Mouse (Mus musculus) lung, embryonic 15.5 days (tissue): ENCODE data around the gene Lsm14a. TPM values are rescaled to one million over a fixed set of nuclear protein-coding genes. Genes with fewer than 3 reads are reported as not detected.

Experiments
- ATAC-seq: fragments of 200-750 bp; cut with Nextera tagmentation; 2 replicates; pipeline ENCODE4 v1.8.0; 2017; ENCODE audit warnings: moderate number of reproducible peaks, borderline replicate concordance; ENCODE audit not compliant: low FRiP score, low TSS enrichment; ENCODE audit errors: extremely low read depth
- H3K27ac ChIP-seq: fragments of 300-500 bp; sonication (generic); 2 replicates; pipeline ENCODE4 v1.5.1; 2015; ENCODE audit warnings: moderate library complexity, mild to moderate bottlenecking, inconsistent platforms
- H3K27me3 ChIP-seq: fragments of 300-500 bp; sonication (generic); 2 replicates; pipeline ENCODE4 v1.6.1; 2015; ENCODE audit warnings: inconsistent platforms
- H3K36me3 ChIP-seq: fragments of 300-500 bp; sonication (generic); 2 replicates; pipeline ENCODE4 v1.6.1; 2015; ENCODE audit warnings: inconsistent platforms
- H3K4me1 ChIP-seq: fragments of 300-500 bp; sonication (generic); 2 replicates; pipeline ENCODE4 v1.6.1; 2015; ENCODE audit warnings: inconsistent platforms
- H3K4me2 ChIP-seq: fragments of 300-500 bp; sonication (generic); 2 replicates; pipeline ENCODE4 v1.6.1; 2015; ENCODE audit warnings: inconsistent platforms, mild to moderate bottlenecking, moderate library complexity
- H3K4me3 ChIP-seq: fragments of 300-500 bp; sonication (generic); 2 replicates; pipeline ENCODE4 v1.5.1; 2015; ENCODE audit warnings: mild to moderate bottlenecking, inconsistent platforms
- H3K9ac ChIP-seq: fragments of 300-500 bp; sonication (generic); 2 replicates; pipeline ENCODE4 v1.6.1; 2015; ENCODE audit warnings: inconsistent platforms
- H3K9me3 ChIP-seq: fragments of 300-500 bp; sonication (generic); 2 replicates; pipeline ENCODE4 v1.6.1; 2016; ENCODE audit warnings: inconsistent platforms
- WGBS: fragments of 180-500 bp; shearing (Covaris S2); methylation state at CpG from one replicate; pipeline ENCODE4 v1.1.7; 2015; 5-methylcytosine and 5-hydroxymethylcytosine counted together
- polyA plus RNA-seq: library from polyadenylated mRNA; unstranded; fragments of >200 nt; fragmentation: Nextera tagmentation; extraction: Ambion mirVana; gene quantifications from 2 replicates; pipeline ENCODE4 v1.2.1, GENCODE M21; 2015

Gene Lsm14a
- 94.9 and 98.5 TPM in 2 replicates for polyA plus RNA-seq

DNA sequence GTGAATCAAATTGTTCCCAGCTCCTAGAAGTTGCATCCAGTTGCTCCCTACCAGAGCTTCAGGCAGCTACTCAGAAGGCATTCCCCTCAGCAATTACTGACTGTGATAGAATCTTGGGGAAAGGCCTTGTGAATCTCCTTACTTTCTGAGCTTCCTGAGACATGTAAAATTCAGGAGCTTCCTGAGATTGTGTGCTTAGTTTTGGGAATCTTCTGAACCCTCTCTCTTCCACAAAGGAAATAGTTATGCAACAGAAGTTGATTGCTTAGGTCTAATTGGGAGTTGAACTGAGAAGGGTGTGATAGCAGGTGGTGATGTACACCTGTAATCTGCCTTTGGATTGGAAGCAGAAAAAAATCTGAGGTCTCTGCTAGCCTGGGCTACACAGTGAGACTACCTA, at the start of gene Lsm14a:
Lsm14a (minus strand) TSS at position 101 of the 400 bp plus-strand sequence.
- Histone ChIP-seq H3K9ac (no peak within 1 kb of the TSS), H3K27me3 (no peaks in the 10 kb centered on the region)
- ATAC-seq, result no peak

DNA sequence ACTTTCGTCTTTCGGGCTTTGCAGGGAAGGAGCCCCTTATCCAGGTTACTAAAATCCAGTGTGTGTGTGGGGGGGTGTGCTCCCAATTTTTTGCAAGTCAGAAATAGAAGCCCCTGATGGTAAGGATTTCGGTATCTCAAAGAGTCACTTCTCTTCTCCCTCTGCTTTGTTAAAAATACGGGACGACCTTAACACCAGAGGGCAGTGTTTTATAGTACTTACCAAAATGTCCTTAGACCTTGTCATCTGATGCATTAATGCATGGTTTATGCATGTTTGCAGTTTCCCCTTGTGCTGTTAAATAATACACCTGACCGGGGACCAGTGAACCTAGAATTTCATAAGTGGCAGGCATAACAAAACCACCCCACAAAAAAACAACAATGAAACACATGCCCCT, 45.8 kb upstream of the Lsm14a start:
- Histone ChIP-seq H3K27ac (no peak overlapping the region), H3K4me3 (no peak overlapping the region), H3K9me3 (no peaks in the 10 kb centered on the region), H3K27me3 (no peaks in the 10 kb centered on the region), H3K36me3 (no peaks in the 10 kb centered on the region), H3K4me2 (no peak overlapping the region), H3K4me1 (no peaks in the 10 kb centered on the region), H3K9ac (no peak overlapping the region)
- 30% methylated on average over 6 of the region's 6 CpGs for WGBS
- ATAC-seq, result no peak

More for the DNA sequence above, at the start of gene Lsm14a:
- Histone ChIP-seq H3K27ac (no peak within 1 kb of the TSS), H3K4me1 (peaks cover 13% of the 10 kb centered on the region), H3K9me3 (no peaks in the 10 kb centered on the region), H3K36me3 (no peaks in the 10 kb centered on the region), H3K4me2 (no peak within 1 kb of the TSS), H3K4me3 (no peak within 1 kb of the TSS)

DNA sequence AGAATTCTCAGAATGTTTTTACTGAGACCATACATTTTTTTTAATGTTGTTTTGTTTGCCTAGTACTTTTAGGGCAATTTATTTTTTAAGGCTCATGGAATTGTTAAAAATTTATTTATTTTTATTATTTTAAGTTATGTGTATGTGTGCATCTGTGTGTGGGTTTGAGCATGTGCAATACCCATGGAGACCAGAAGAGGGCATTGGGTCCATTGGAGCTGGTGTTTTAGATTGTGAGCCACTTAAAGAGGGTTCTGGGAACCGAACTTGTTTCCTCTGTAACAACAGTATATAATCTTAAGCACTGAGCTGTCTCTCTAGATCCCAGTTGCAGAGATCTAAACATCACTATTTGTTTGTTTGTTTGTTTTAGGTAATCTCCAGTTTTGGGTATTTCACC, 40.5 kb upstream of the Lsm14a start:
- no peaks in the 10 kb centered on the region for H3K27me3 ChIP-seq
- no peak for ATAC-seq
- H3K4me2 ChIP-seq, result no peak overlapping the region
- H3K4me1 ChIP-seq, result no peaks in the 10 kb centered on the region
- no peak overlapping the region for H3K4me3 ChIP-seq
- no peaks in the 10 kb centered on the region for H3K36me3 ChIP-seq
- 82% methylated on average over 1 of the region's 1 CpGs for WGBS
- no peaks in the 10 kb centered on the region for H3K9me3 ChIP-seq
- no peak overlapping the region for H3K9ac ChIP-seq
- H3K27ac ChIP-seq, result no peak overlapping the region

DNA sequence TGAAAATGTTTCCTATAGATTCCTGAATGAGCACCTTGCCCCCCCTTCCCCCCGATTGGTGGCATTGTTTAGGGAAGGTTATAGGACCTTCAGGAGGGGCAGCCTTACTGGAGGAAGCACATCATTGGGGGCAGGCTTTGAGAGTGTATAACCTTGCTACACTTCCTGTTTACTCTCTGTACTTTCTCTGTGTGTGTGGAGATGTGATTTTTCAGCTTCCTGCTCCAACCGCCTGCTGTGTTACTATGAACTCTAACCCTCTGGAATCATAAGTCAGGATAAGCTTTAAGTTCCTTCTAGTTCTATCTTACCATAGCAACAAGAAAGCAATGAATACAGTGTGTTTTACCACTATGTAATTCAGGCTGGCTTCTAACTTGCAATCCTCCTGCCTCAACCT, 28.1 kb upstream of the Lsm14a start:
- WGBS, result 59% methylated on average over 2 of the region's 2 CpGs
- Histone ChIP-seq H3K27me3 (no peaks in the 10 kb centered on the region), H3K27ac (no peak overlapping the region), H3K9me3 (no peaks in the 10 kb centered on the region), H3K4me1 (no peaks in the 10 kb centered on the region), H3K4me2 (no peak overlapping the region), H3K4me3 (no peak overlapping the region), H3K36me3 (no peaks in the 10 kb centered on the region), H3K9ac (no peak overlapping the region)
- ATAC-seq, result no peak

DNA sequence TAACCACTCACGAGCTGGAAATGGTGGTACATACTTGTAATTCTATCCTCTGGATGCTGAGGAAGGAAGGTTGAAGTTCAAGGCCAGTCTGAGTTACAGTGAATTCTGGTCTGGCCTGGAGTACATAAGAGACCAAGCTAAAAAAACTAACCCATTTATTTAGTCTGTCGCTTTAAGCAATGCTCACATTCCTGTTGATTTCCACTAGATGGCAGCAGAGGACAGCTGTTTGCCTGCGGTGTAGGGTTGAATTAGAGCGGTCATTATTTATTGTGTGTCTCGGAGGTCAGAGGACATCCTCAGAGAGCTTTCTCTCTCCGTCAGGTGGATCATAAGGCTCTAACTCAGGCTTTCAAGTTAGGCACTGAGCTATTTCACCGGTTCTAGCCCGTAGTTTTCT, 14.4 kb upstream of the Lsm14a start:
- no peak overlapping the region for H3K27ac ChIP-seq
- no peak overlapping the region for H3K4me2 ChIP-seq
- H3K36me3 ChIP-seq, result no peaks in the 10 kb centered on the region
- no peaks in the 10 kb centered on the region for H3K4me1 ChIP-seq
- ATAC-seq, result peak; percentile 31; the same call in 1 of the 2 replicates
- H3K9ac ChIP-seq, result no peak overlapping the region
- H3K4me3 ChIP-seq, result no peak overlapping the region
- no peaks in the 10 kb centered on the region for H3K27me3 ChIP-seq
- no peaks in the 10 kb centered on the region for H3K9me3 ChIP-seq
- 9% methylated on average over 8 of the region's 8 CpGs for WGBS

DNA sequence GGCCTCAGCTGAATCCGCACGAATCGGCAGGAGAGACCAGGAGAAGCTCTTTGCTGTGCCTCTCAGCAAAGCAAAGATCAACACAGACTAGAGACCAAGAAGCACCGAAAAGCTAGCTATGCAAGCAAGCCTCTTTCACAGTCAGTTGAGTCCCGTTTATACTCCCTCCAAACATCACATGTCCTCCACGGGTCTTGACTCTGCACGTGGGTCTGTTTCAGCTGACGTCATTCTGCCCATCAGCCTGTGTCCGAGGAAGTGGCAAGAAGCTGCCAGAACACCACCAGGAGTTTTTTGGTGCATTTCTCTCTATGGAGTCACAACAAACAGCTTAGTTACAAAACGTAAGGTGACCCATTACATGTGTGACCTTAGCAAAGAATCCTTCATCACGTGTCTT, 10.8 kb upstream of the Lsm14a start:
- no peaks in the 10 kb centered on the region for H3K9me3 ChIP-seq
- no peak overlapping the region for H3K27ac ChIP-seq
- 49% methylated on average over 11 of the region's 11 CpGs for WGBS
- no peak overlapping the region for H3K4me3 ChIP-seq
- no peak for ATAC-seq
- H3K36me3 ChIP-seq, result no peaks in the 10 kb centered on the region
- no peaks in the 10 kb centered on the region for H3K27me3 ChIP-seq
- no peak overlapping the region for H3K9ac ChIP-seq
- H3K4me2 ChIP-seq, result no peak overlapping the region
- no peaks in the 10 kb centered on the region for H3K4me1 ChIP-seq

DNA sequence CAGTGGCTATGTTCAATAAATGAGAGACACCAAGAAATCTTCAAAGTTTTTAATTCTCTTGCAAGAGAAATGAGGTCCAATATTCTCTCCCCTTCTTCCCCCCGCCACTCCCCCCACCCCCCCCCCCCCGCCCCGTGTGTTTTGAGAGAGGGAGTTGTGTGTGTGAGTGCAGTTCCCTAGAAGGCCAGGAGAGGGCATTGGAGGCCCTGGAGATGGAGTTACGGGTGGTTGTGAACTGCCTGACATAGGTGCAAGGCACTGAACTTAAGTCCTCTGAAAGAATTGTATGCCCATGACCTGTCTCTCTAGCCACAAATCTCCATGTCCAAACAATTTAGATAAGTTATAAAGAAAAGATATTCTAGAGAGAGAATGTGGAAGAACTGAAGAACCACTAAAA, 7.0 kb upstream of the Lsm14a start:
- Histone ChIP-seq H3K27ac (no peak overlapping the region), H3K9me3 (no peaks in the 10 kb centered on the region), H3K36me3 (no peaks in the 10 kb centered on the region), H3K4me1 (no peaks in the 10 kb centered on the region), H3K4me2 (no peak overlapping the region), H3K27me3 (no peaks in the 10 kb centered on the region), H3K4me3 (no peak overlapping the region), H3K9ac (no peak overlapping the region)
- ATAC-seq, result no peak
- 45% methylated on average over 2 of the region's 4 CpGs for WGBS

DNA sequence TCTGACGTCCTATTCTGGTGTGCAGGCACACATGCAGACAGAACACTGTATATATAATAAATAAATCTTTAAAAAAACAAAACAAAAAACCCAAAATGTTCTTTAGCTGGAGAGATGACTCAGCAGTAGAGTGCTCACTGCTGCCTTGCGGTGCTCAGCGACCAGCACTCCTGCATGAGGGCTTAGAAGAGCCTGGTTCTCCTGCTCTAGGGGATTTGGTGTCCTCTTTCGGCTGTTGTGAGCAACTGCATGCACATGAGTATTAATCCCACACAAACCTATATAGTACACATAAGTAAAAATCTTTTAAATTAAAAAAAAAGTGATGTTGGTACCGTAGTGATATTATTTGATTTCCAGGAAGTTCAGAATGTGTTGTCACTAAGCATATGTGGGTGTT, 5.7 kb upstream of the Lsm14a start:
- no peak overlapping the region for H3K4me3 ChIP-seq
- no peak for ATAC-seq

DNA sequence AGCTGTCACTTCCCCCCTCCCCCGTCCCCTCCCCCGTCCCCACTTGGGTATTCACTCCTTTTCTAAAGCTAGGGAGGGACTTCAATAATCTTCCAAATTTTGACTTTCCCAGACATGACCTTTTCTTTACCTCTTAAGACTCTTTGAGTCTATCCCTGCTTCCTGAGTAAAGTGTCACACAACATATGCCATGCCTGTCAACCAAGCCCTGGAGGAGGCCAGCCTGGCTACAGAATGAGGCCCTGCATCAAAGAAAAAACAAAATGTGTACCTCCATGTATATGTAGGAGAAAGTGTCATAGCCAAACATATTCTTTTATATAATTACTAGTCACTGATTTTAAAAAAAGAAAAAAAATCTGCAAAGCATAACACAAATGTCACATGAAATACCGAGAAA, 3.7 kb upstream of the Lsm14a start:
- H3K27ac ChIP-seq, result no peak overlapping the region
- no peaks in the 10 kb centered on the region for H3K27me3 ChIP-seq
- no peak overlapping the region for H3K4me2 ChIP-seq
- no peak overlapping the region for H3K9ac ChIP-seq
- H3K36me3 ChIP-seq, result no peaks in the 10 kb centered on the region
- H3K4me1 ChIP-seq, result no peaks in the 10 kb centered on the region
- no peaks in the 10 kb centered on the region for H3K9me3 ChIP-seq
- 77% methylated on average over 3 of the region's 3 CpGs for WGBS
- no peak overlapping the region for H3K4me3 ChIP-seq
- no peak for ATAC-seq

More for the DNA sequence above, 5.7 kb upstream of the Lsm14a start:
- no peak overlapping the region for H3K27ac ChIP-seq
- no peaks in the 10 kb centered on the region for H3K36me3 ChIP-seq
- no peaks in the 10 kb centered on the region for H3K9me3 ChIP-seq
- H3K4me2 ChIP-seq, result no peak overlapping the region
- no peak overlapping the region for H3K9ac ChIP-seq
- 71% methylated on average over 5 of the region's 5 CpGs for WGBS
- H3K4me1 ChIP-seq, result no peaks in the 10 kb centered on the region
- no peaks in the 10 kb centered on the region for H3K27me3 ChIP-seq

DNA sequence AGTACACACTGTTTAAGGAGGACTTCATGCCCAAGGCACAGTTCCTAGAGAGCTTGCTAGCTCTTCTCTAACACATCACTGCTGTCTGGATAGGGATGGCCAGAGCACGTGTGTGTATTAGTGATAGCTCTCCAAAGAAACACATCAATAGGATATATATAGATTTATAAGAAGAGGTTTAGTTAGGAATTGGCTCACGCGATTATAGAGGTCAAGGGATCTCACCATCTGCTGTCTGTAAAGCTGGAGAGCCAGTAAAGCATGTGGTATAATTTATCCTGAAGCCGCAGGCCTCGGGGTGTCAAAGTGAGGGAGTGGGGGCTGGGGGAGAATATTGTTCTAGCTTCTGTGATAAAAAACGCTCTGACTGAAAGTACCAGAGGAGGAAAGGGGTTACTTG, 2.6 kb upstream of the Lsm14a start:
- ATAC-seq, result no peak
- H3K36me3 ChIP-seq, result no peaks in the 10 kb centered on the region
- WGBS, result 57% methylated on average over 6 of the region's 6 CpGs
- no peak overlapping the region for H3K9ac ChIP-seq
- no peak overlapping the region for H3K4me2 ChIP-seq
- H3K9me3 ChIP-seq, result no peaks in the 10 kb centered on the region
- no peak overlapping the region for H3K4me3 ChIP-seq
- no peak overlapping the region for H3K27ac ChIP-seq
- H3K4me1 ChIP-seq, result peaks cover 7% of the 10 kb centered on the region
- H3K27me3 ChIP-seq, result no peaks in the 10 kb centered on the region

DNA sequence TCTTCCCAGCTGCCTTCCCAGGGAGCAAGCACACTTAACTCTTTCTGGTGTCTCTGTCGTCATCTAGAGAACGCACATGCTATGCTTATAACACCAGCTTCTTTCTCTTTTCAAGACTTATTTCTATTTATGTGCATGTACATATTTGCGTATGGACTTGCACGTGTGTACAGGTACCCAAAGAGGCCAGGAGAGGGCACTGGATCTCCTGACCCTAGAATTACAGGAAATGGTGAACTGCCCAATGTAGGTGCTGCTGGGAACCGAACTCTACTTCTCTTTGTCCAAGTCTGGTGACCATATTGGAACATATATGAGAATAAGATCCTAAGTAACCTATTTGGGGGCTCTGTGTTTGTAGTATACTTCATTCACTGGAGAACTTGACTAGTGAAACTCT, 1.5 kb upstream of the Lsm14a start:
- no peaks in the 10 kb centered on the region for H3K27me3 ChIP-seq
- no peak for ATAC-seq
- no peak overlapping the region for H3K4me3 ChIP-seq
- no peak overlapping the region for H3K4me2 ChIP-seq
- H3K4me1 ChIP-seq, result peaks cover 13% of the 10 kb centered on the region
- WGBS, result 81% methylated on average over 5 of the region's 5 CpGs
- H3K9ac ChIP-seq, result no peak overlapping the region
- no peaks in the 10 kb centered on the region for H3K36me3 ChIP-seq
- no peak overlapping the region for H3K27ac ChIP-seq
- no peaks in the 10 kb centered on the region for H3K9me3 ChIP-seq

DNA sequence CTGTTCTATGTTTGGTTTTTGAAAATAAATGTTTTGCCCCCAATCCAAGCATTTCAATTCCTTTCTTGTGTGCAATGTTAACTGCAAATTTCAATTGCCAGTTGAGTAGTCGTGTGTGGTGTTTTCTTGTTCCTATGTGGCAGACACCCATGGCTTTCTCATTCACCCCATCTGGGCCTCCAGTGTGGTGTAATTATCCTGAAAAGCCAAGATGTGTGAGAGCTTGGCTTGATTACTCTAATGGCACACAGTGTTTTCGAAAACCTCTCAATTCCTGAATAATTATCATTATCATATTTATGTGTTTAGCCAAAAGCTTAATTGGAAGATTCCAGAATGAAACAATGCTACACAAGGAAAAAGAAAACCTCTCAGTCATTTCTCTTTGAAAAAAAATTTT, 976 bp upstream of the Lsm14a start:
- WGBS, result 73% methylated on average over 2 of the region's 2 CpGs
- H3K4me3 ChIP-seq, result no peak overlapping the region
- no peaks in the 10 kb centered on the region for H3K9me3 ChIP-seq
- H3K4me2 ChIP-seq, result no peak overlapping the region
- H3K4me1 ChIP-seq, result peaks cover 13% of the 10 kb centered on the region
- no peak overlapping the region for H3K9ac ChIP-seq
- no peaks in the 10 kb centered on the region for H3K36me3 ChIP-seq
- H3K27me3 ChIP-seq, result no peaks in the 10 kb centered on the region
- no peak overlapping the region for H3K27ac ChIP-seq
- ATAC-seq, result no peak

DNA sequence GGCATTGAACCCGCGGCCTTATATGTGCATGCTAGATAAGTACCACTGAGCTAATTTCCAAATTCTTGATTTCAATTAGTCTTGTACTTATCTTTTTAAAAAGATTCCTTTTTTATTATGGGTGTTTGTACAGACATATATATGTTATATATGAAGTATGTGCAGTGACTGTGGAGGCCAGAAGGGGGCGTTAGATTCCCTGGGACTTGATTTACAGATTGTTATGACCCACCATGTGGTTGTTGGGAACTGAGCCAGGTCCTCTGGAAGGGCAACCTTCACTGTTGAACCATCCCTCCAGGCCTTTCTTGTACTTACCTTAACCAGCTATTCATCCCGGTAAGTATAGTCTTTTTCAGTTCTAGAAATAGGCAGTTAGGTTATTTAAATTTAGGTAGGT, 780 bp downstream of the Lsm14a start:
- no peak overlapping the region for H3K4me2 ChIP-seq
- H3K4me3 ChIP-seq, result no peak overlapping the region
- H3K9me3 ChIP-seq, result no peaks in the 10 kb centered on the region
- no peak overlapping the region for H3K27ac ChIP-seq
- 62% methylated on average over 4 of the region's 4 CpGs for WGBS
- peaks cover 21% of the 10 kb centered on the region for H3K4me1 ChIP-seq
- H3K27me3 ChIP-seq, result no peaks in the 10 kb centered on the region
- no peaks in the 10 kb centered on the region for H3K36me3 ChIP-seq
- no peak overlapping the region for H3K9ac ChIP-seq
- no peak for ATAC-seq
